Mouse (Mus musculus) hindlimb bud, embryonic 11.5 days (tissue): ENCODE data around the gene Ubc.

Experiments
- DNase-seq: peaks from one replicate; pipeline ENCODE4 v3.0.0-alpha.2; 2012; ENCODE audit warnings: low read depth, low spot score; ENCODE audit errors: extremely low spot score

Ubc gene

DNA sequence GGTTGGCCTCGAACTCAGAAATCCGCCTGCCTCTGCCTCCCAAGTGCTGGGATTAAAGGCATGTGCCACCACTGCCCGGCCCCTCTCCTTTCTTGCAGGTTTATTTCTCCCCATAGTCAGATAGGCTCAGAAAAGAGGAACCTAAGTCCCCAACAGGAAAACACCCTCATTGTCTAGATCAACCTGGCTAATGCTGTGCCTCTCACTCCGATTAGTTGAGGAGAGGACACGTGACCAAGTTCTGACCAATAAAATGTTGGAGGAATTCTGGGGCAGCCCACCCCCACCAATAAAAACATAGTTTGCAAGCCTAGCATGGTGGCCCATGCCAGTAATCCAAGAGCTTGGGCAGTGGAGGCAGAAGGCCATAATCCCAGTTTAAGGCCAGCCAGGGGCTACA, 38.1 kb downstream of the Ubc start:
- DNase-seq, result no peak

GRCm38 (mm10) chr5:125351057-125351456, 38.9 kb downstream of the Ubc start:
- no peak for DNase-seq

DNA sequence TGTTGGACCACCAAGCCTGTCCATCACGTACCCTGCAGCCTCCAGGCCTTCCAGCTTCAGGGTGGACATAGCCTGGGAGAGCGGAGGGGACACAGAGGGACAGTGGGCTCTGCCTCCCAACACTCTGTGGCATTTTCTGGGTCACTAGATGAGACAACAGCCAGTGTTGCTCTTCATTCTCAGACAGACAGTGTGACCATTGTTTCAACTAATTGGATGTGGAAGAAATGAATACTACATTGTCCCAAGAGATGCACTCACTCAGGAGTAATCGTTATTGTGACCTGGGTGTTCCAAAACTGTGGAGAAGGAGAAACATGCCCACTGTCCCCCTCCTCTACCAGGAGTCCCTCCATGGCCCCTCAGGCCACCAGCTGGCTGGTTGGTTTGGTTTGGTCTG, 40.6 kb downstream of the Ubc start:
- no peak for DNase-seq

GRCm38 (mm10) chr5:125348487-125348886, 41.5 kb downstream of the Ubc start:
- DNase-seq, result no peak

DNA sequence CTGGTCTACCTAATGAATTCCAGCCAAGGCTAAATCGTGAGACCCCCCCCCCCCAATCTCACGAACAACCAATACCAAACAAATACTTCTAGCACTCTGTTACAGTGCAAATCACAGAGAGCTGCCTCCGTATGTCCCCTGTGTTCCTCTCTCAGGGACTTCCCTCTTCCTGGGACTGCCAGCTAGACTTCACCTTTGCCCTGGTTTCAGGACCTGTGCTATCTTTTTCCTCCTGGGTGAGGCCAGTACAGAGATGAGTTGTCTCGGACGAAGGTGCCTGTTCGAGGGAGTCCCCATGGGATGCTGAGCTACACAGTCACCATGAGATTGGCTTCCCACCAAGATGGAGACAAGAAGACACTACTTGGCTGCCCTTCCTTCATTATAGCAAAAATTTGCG, 41.9 kb downstream of the Ubc start:
- DNase-seq, result no peak

- no peak for DNase-seq
Measured at GRCm38 (mm10) chr5:125344296-125344695, 45.7 kb downstream of the Ubc start.

DNA sequence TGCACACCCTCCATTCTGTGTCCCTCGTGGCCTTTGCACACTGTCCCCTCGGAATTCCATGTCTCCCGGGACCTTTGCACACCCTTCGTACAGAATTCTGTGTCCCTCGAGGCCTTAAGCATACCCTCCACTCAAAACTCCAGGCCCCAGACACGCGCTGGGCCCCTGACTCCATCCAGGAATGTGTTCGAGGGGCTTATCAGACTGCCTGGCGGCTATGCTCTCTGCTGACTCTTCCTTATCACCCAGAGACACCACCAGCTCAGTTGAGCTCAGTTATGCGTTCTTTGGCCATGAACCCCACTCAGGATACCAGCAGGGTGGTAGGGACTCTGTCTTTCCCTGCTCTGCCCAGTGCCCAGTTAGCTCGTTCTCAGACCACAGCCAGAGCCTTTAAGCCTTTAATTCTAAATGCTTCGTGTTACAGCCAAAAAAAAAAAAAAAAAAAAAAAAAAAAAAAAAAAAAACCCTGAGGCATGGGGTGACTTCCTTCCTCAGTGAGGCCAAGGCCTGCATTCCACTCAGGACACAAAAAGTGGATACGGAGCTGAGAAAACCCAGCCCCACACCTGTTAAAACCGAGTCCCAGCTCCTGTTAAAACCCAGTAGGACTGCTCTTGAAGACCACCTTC, 48.4 kb downstream of the Ubc start:
- no peak for DNase-seq

GRCm38 (mm10) chr5:125340547-125341262, 49.3 kb downstream of the Ubc start, which contains the start of gene Scarb1:
Scarb1 (minus strand) TSS chr5:125341094.
- DNase-seq, result no peak

- no peak for DNase-seq
Measured at GRCm38 (mm10) chr5:125339851-125340531, 50.0 kb downstream of the Ubc start.

- DNase-seq, result no peak
Measured at GRCm38 (mm10) chr5:125339108-125339751, 50.8 kb downstream of the Ubc start.

DNA sequence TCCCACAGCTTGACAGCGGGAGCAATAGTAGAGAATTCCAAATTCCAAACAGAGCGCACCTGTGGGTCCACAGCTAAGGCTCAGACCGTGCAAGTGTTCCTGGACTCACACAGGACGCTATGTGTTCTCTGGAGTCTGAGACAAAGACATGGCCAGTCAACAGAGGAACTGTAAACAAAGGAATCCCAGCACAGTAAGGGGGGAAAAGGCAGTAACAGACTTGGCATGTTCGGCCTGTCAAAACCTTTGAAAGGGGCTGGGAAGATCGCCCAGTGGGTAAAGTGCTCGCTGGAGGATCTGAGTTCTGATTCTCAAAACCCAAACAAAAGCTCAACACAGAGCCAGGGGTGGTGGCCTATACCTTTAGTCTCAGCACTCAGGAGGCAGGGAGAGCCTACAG, 52.5 kb downstream of the Ubc start:
- no peak for DNase-seq

- DNase-seq, result no peak
Measured at GRCm38 (mm10) chr5:125337012-125337411, 53.0 kb downstream of the Ubc start.
